Mouse (Mus musculus) c-Kit-positive CD71-positive TER-119-positive erythroid progenitor cells, embryonic 14.5 days (primary cell): ENCODE data around the gene Mylk.

Experiments used
- DNase-seq: peaks from one replicate; pipeline ENCODE4 v3.0.0-alpha.2; 2013; ENCODE audit warnings: low spot score

Gene Mylk

GRCm38 (mm10) chr16:34986211-34986825, 241.3 kb downstream of the Mylk start:
- no peak for DNase-seq

GRCm38 (mm10) chr16:34991365-34991764, 246.4 kb downstream of the Mylk start:
- DNase-seq: no peak

- DNase-seq: no peak
These were observed 247.8 kb downstream of the Mylk start for GRCm38 (mm10) chr16:34992854-34993253.

GRCm38 (mm10) chr16:34993694-34994330, 248.8 kb downstream of the Mylk start:
- DNase-seq: no peak

- no peak for DNase-seq
These were observed 249.7 kb downstream of the Mylk start for GRCm38 (mm10) chr16:34994641-34995141.

GRCm38 (mm10) chr16:34996133-34996532, 251.1 kb downstream of the Mylk start:
- no peak for DNase-seq

GRCm38 (mm10) chr16:34997052-34997451, 252.0 kb downstream of the Mylk start:
- no peak for DNase-seq

- no peak for DNase-seq
These were observed 252.6 kb downstream of the Mylk start for GRCm38 (mm10) chr16:34997576-34997975.

GRCm38 (mm10) chr16:34999016-34999415, 254.0 kb downstream of the Mylk start:
- DNase-seq: no peak

GRCm38 (mm10) chr16:34999986-35000385, 255.0 kb downstream of the Mylk start:
- DNase-seq: no peak

- DNase-seq: no peak
These were observed 256.0 kb downstream of the Mylk start for GRCm38 (mm10) chr16:35000923-35001560.

GRCm38 (mm10) chr16:35004356-35004755, 259.3 kb downstream of the Mylk start:
- DNase-seq: no peak

- DNase-seq: no peak
These were observed 259.7 kb downstream of the Mylk start for GRCm38 (mm10) chr16:35004756-35005155.

- DNase-seq: no peak
These were observed 261.2 kb downstream of the Mylk start for GRCm38 (mm10) chr16:35006251-35006650.

GRCm38 (mm10) chr16:35007361-35007760, 262.4 kb downstream of the Mylk start:
- DNase-seq: no peak

GRCm38 (mm10) chr16:35008447-35008846, 263.4 kb downstream of the Mylk start:
- DNase-seq: no peak

GRCm38 (mm10) chr16:35013501-35013900, 268.5 kb downstream of the Mylk start:
- DNase-seq: no peak

GRCm38 (mm10) chr16:35016491-35016890, 271.5 kb downstream of the Mylk start:
- no peak for DNase-seq

GRCm38 (mm10) chr16:35018470-35018974, 273.5 kb downstream of the Mylk start:
- DNase-seq: no peak

- no peak for DNase-seq
These were observed 276.9 kb downstream of the Mylk start for GRCm38 (mm10) chr16:35021903-35022241.

- peak; percentile 90 for DNase-seq
These were observed 277.5 kb downstream of the Mylk start, which contains the start of gene Hacd2 for GRCm38 (mm10) chr16:35022242-35023137. TSS of gene Hacd2 (plus strand) at chr16:35022428.

GRCm38 (mm10) chr16:35023138-35023735, 278.2 kb downstream of the Mylk start:
- no peak for DNase-seq
